Mouse (Mus musculus) heart, embryonic 16.5 days (tissue): ENCODE measurements at regions not wholly inside any gene's neighbourhood (a gene's known extent, or its start where the extent isn't known, plus 50 kb on each side); places are given as distances from the start of the nearest gene placed in this dataset.

ENCODE experiments used
- ATAC-seq: fragments of 200-750 bp; cut with Nextera tagmentation; replicated peaks from 2 replicates; pipeline ENCODE4 v1.8.0; 2017; ENCODE audit warnings: moderate number of reproducible peaks; ENCODE audit not compliant: insufficient read depth, low FRiP score; ENCODE audit errors: extremely low read depth
- H3K27ac ChIP-seq: fragments of 300-500 bp; sonication (generic); 2 replicates; pipeline ENCODE4 v1.5.1; 2014; ENCODE audit warnings: mild to moderate bottlenecking, low read length, control low read depth, moderate library complexity
- H3K27me3 ChIP-seq: fragments of 300-500 bp; sonication (generic); 2 replicates; pipeline ENCODE4 v1.6.1; 2014; ENCODE audit warnings: low read length, mixed read lengths; ENCODE audit not compliant: control insufficient read depth, insufficient read depth
- H3K36me3 ChIP-seq: fragments of 300-500 bp; sonication (generic); 2 replicates; pipeline ENCODE4 v1.6.1; 2014; ENCODE audit not compliant: control insufficient read depth, insufficient read depth
- H3K4me1 ChIP-seq: fragments of 300-500 bp; sonication (generic); 2 replicates; pipeline ENCODE4 v1.6.1; 2014; ENCODE audit warnings: low read length, mixed read lengths; ENCODE audit not compliant: control insufficient read depth, insufficient read depth
- H3K4me2 ChIP-seq: fragments of 300-500 bp; sonication (generic); 2 replicates; pipeline ENCODE4 v1.6.1; 2014; ENCODE audit warnings: low read depth, mild to moderate bottlenecking, control low read depth, low read length
- H3K4me3 ChIP-seq: fragments of 300-500 bp; sonication (generic); 2 replicates; pipeline ENCODE4 v1.5.1; 2014; ENCODE audit warnings: mild to moderate bottlenecking, control low read depth, low read length
- H3K9ac ChIP-seq: fragments of 300-500 bp; sonication (generic); 2 replicates; pipeline ENCODE4 v1.6.1; 2014; ENCODE audit warnings: low read length, control low read depth
- H3K9me3 ChIP-seq: fragments of 300-500 bp; sonication (generic); replicated peaks from 2 replicates; pipeline ENCODE4 v1.6.1; 2016; ENCODE audit warnings: low read length; ENCODE audit not compliant: control insufficient read depth
- WGBS: fragments of 180-500 bp; shearing (Covaris S2); extraction: QIAGEN DNeasy Blood & Tissue Kit; methylation state at CpG from one replicate; pipeline ENCODE4 v1.1.7; 2014; 5-methylcytosine and 5-hydroxymethylcytosine counted together

- Histone ChIP-seq H3K36me3 (no peaks in the 10 kb centered on the region), H3K27me3 (no peaks in the 10 kb centered on the region), H3K4me3 (no peak overlapping the region), H3K9ac (no peak overlapping the region), H3K27ac (no peak overlapping the region), H3K4me1 (no peaks in the 10 kb centered on the region), H3K4me2 (no peak overlapping the region), H3K9me3 (no peaks in the 10 kb centered on the region)
- no peak for ATAC-seq
- WGBS, result 64% methylated on average over 2 of the region's 2 CpGs
These were observed 332.4 kb downstream of the Pdgfc start for GRCm38 (mm10) chr3:81368642-81369041.

DNA sequence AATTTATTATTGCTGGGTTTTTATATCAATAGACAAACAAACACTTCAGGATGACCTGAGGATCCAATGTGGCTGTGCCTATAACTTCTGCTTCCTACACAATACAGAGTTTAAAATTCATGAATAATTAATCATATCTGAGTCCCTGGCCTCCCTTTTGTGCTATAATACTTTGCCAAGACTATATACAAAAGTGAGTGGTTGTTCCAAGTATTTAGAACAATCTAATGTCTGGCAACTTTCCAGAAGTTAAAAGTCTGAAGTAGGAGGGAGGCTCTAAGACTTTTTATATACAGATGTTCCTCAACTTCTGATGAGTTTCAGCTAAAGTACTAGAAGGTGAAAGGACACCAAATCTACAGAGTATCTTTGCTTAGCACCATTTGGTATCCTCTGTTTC lies 333.5 kb downstream of the Pdgfc start:
- H3K4me3 ChIP-seq, result no peak overlapping the region
- H3K9me3 ChIP-seq, result no peaks in the 10 kb centered on the region
- H3K27ac ChIP-seq, result no peak overlapping the region
- H3K4me2 ChIP-seq, result no peak overlapping the region
- no peaks in the 10 kb centered on the region for H3K27me3 ChIP-seq
- no peaks in the 10 kb centered on the region for H3K4me1 ChIP-seq
- no peak for ATAC-seq
- no peak overlapping the region for H3K9ac ChIP-seq
- no peaks in the 10 kb centered on the region for H3K36me3 ChIP-seq

GRCm38 (mm10) chr3:81375990-81376389 lies 339.8 kb downstream of the Pdgfc start:
- Histone ChIP-seq H3K36me3 (no peaks in the 10 kb centered on the region), H3K27me3 (no peaks in the 10 kb centered on the region), H3K9me3 (no peaks in the 10 kb centered on the region), H3K27ac (no peak overlapping the region), H3K4me2 (no peak overlapping the region), H3K4me1 (no peaks in the 10 kb centered on the region), H3K9ac (no peak overlapping the region), H3K4me3 (no peak overlapping the region)
- 17% methylated on average over 2 of the region's 2 CpGs for WGBS
- ATAC-seq, result no peak

GRCm38 (mm10) chr3:81377466-81377865 lies 341.2 kb downstream of the Pdgfc start:
- no peak overlapping the region for H3K4me3 ChIP-seq
- no peak overlapping the region for H3K4me2 ChIP-seq
- no peak overlapping the region for H3K27ac ChIP-seq
- peak; percentile 52 for ATAC-seq
- H3K9me3 ChIP-seq, result no peaks in the 10 kb centered on the region
- WGBS, result 10% methylated on average over 3 of the region's 3 CpGs
- no peak overlapping the region for H3K9ac ChIP-seq
- H3K36me3 ChIP-seq, result no peaks in the 10 kb centered on the region
- no peaks in the 10 kb centered on the region for H3K4me1 ChIP-seq
- no peaks in the 10 kb centered on the region for H3K27me3 ChIP-seq

- Histone ChIP-seq H3K36me3 (no peaks in the 10 kb centered on the region), H3K4me2 (no peak overlapping the region), H3K27me3 (no peaks in the 10 kb centered on the region), H3K9me3 (no peaks in the 10 kb centered on the region), H3K27ac (no peak overlapping the region), H3K4me3 (no peak overlapping the region), H3K9ac (no peak overlapping the region), H3K4me1 (no peaks in the 10 kb centered on the region)
- WGBS, result 70% methylated on average over 1 of the region's 1 CpGs
- no peak for ATAC-seq
These were observed 343.1 kb downstream of the Pdgfc start for GRCm38 (mm10) chr3:81379362-81379761.

GRCm38 (mm10) chr3:81386931-81387330 lies 350.7 kb downstream of the Pdgfc start:
- Histone ChIP-seq H3K4me1 (no peaks in the 10 kb centered on the region), H3K36me3 (no peaks in the 10 kb centered on the region), H3K4me2 (no peak overlapping the region), H3K4me3 (no peak overlapping the region), H3K27ac (no peak overlapping the region), H3K9ac (no peak overlapping the region), H3K27me3 (no peaks in the 10 kb centered on the region), H3K9me3 (no peaks in the 10 kb centered on the region)
- 61% methylated on average over 14 of the region's 14 CpGs for WGBS
- no peak for ATAC-seq

GRCm38 (mm10) chr3:81387634-81388033 lies 351.4 kb downstream of the Pdgfc start:
- no peak overlapping the region for H3K4me3 ChIP-seq
- H3K4me1 ChIP-seq, result no peaks in the 10 kb centered on the region
- no peak overlapping the region for H3K4me2 ChIP-seq
- WGBS, result 53% methylated on average over 4 of the region's 4 CpGs
- no peak overlapping the region for H3K27ac ChIP-seq
- no peaks in the 10 kb centered on the region for H3K36me3 ChIP-seq
- H3K9ac ChIP-seq, result no peak overlapping the region
- no peak for ATAC-seq
- H3K27me3 ChIP-seq, result no peaks in the 10 kb centered on the region
- no peaks in the 10 kb centered on the region for H3K9me3 ChIP-seq

GRCm38 (mm10) chr3:81397212-81397611 lies 361.0 kb downstream of the Pdgfc start:
- Histone ChIP-seq H3K9ac (no peak overlapping the region), H3K4me3 (no peak overlapping the region), H3K9me3 (no peaks in the 10 kb centered on the region), H3K36me3 (no peaks in the 10 kb centered on the region), H3K4me2 (no peak overlapping the region), H3K27me3 (no peaks in the 10 kb centered on the region), H3K27ac (no peak overlapping the region), H3K4me1 (no peaks in the 10 kb centered on the region)
- 78% methylated on average over 1 of the region's 1 CpGs for WGBS
- ATAC-seq, result no peak

DNA sequence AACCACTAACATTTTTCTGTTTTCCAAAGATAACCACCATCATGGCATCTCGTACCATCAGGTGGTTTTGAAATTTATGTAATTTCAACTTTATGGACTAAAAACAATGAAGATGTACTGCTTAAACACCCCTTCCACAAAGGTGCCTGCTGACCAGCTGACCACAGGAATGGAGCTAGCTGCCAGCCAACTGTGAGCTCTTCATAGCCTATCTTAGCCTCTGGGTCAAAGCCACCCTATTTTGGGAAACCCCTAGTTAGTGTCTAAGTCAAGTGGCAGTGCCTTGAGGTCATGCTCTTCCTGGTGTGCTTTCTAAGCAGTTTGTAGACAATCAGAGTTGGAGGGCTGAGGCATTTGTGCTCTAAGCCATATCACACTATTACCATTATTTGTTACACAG lies 364.8 kb downstream of the Pdgfc start:
- ATAC-seq, result no peak

DNA sequence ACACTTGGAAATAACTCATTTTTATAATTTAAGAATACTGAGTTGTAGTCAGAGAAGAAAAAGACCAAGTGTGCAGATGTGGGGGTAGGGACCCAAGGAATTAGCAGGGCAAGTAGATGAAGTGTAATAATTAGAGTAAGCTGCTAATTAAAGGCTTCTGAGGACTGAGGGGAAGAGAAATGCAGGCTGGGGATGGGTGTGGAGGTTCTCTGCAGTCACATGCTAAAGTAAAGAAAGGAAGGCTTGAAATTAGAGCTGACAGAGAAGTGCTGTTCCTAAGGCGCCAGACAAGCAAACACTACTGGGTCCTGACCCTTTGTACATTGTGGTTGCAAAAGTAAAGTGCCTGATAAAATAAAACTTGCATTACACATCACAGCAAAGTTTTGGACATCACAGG lies 372.7 kb downstream of the Pdgfc start:
- no peak overlapping the region for H3K9ac ChIP-seq
- H3K36me3 ChIP-seq, result no peaks in the 10 kb centered on the region
- no peaks in the 10 kb centered on the region for H3K4me1 ChIP-seq
- H3K27ac ChIP-seq, result no peak overlapping the region
- no peaks in the 10 kb centered on the region for H3K9me3 ChIP-seq
- no peak overlapping the region for H3K4me2 ChIP-seq
- no peak overlapping the region for H3K4me3 ChIP-seq
- WGBS, result 48% methylated on average over 1 of the region's 1 CpGs
- ATAC-seq, result no peak
- H3K27me3 ChIP-seq, result no peaks in the 10 kb centered on the region

More for the DNA sequence above, 364.8 kb downstream of the Pdgfc start:
- H3K27me3 ChIP-seq, result no peaks in the 10 kb centered on the region
- H3K27ac ChIP-seq, result no peak overlapping the region
- no peak overlapping the region for H3K4me3 ChIP-seq
- H3K9me3 ChIP-seq, result no peaks in the 10 kb centered on the region
- no peak overlapping the region for H3K9ac ChIP-seq
- H3K36me3 ChIP-seq, result no peaks in the 10 kb centered on the region
- WGBS, result 83% methylated on average over 1 of the region's 1 CpGs
- H3K4me2 ChIP-seq, result no peak overlapping the region
- no peaks in the 10 kb centered on the region for H3K4me1 ChIP-seq
